Mouse (Mus musculus): Measurements from ENCODE around the gene Atg5.

Atg5 gene

GRCm38 (mm10) chr10:44390286-44390685 lies 122.1 kb downstream of the Atg5 start:
- no peak for DNase-seq (ENCODE audit: low spot score in 2 of 2)

GRCm38 (mm10) chr10:44391509-44392290 lies 123.5 kb downstream of the Atg5 start:
- DNase-seq (ENCODE audit: low spot score in 2 of 2), result no peak

GRCm38 (mm10) chr10:44392855-44393254 lies 124.7 kb downstream of the Atg5 start:
- no peak for DNase-seq (ENCODE audit: low spot score in 2 of 2)

GRCm38 (mm10) chr10:44400119-44400518 lies 132.0 kb downstream of the Atg5 start:
- no peak for DNase-seq (ENCODE audit: low spot score in 2 of 2)

GRCm38 (mm10) chr10:44400602-44401001 lies 132.4 kb downstream of the Atg5 start:
- DNase-seq (ENCODE audit: low spot score in 2 of 2), result no peak

DNA sequence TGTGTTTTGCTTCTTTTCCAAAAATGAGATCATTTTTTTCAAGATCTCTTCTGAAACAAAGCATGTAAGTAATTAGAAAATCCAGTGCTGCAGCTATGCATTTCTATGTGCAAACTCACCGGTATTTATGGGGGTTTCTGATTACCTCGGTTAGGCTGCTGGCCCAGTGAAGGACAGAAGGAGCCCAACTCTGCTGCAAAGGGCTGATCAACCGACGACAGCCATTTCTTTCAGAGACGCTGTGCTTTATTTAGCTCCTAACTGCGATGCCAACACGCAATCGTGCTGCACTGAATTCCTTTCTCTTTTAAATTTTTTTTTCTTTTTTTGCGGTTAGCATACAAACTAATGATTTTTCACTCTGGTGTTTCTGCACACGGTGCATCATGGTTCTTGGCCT lies 133.4 kb downstream of the Atg5 start:
- DNase-seq (ENCODE audit: low spot score in 2 of 2), result no peak

GRCm38 (mm10) chr10:44403415-44403814 lies 135.3 kb downstream of the Atg5 start:
- DNase-seq (ENCODE audit: low spot score in 2 of 2), result no peak

GRCm38 (mm10) chr10:44409054-44409453 lies 140.9 kb downstream of the Atg5 start:
- DNase-seq (ENCODE audit: low spot score in 2 of 2), result no peak

- DNase-seq (ENCODE audit: low spot score in 2 of 2), result no peak
These were observed 141.8 kb downstream of the Atg5 start for GRCm38 (mm10) chr10:44409958-44410357.

All from frontal cortex, postnatal 25 days (tissue).